Mouse (Mus musculus): Measurements from ENCODE around the gene Nap1l5.

DNA sequence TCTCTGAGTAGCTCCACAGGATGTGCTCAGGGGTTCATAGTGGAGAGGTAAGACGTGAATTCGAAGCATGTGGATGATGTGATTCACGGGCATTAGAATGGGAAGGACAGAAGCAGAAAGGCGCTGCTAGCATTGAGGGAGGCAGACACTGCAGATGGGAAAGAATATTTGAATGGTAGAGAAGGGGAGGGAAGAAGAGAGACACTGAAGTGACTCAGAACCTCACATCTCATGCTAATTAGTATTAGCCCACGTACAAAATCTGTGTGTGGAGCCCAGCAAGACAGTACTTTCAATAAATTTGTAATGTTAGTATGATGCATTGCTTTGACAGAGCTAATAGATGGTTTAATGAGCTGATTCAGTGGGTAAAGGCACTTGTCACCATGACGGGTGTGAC, 13.9 kb upstream of the Nap1l5 start:
- TF ChIP-seq CTCF (IDR thresholded peaks at IDR 0.05; ENCODE audit: low read depth) (no peak), EP300 (IDR thresholded peaks at IDR 0.05; ENCODE audit: low read depth) (no peak)
